Mouse (Mus musculus) frontal cortex, postnatal 25 days (tissue): ENCODE data around the gene B9d2.

Source experiments
- DNase-seq, 2 experiments: peaks; one replicate each; pipeline ENCODE4 v3.0.0; 2022; ENCODE audit warnings: low spot score in 2 of 2

Gene B9d2

GRCm38 (mm10) chr7:25680514-25681258 lies at the start of gene B9d2:
B9d2 (plus strand) TSS chr7:25680780.
- peak; percentile 93 to 94 for DNase-seq

- DNase-seq, result no peak
These were observed 47.9 kb upstream of the B9d2 start for GRCm38 (mm10) chr7:25632679-25633078.

GRCm38 (mm10) chr7:25636373-25636772 lies 44.2 kb upstream of the B9d2 start:
- no peak for DNase-seq

- no peak for DNase-seq
These were observed 43.5 kb upstream of the B9d2 start for GRCm38 (mm10) chr7:25637099-25637498.

GRCm38 (mm10) chr7:25639754-25640153 lies 40.8 kb upstream of the B9d2 start:
- DNase-seq, result no peak

GRCm38 (mm10) chr7:25644136-25644535 lies 36.4 kb upstream of the B9d2 start:
- DNase-seq, result no peak

DNA sequence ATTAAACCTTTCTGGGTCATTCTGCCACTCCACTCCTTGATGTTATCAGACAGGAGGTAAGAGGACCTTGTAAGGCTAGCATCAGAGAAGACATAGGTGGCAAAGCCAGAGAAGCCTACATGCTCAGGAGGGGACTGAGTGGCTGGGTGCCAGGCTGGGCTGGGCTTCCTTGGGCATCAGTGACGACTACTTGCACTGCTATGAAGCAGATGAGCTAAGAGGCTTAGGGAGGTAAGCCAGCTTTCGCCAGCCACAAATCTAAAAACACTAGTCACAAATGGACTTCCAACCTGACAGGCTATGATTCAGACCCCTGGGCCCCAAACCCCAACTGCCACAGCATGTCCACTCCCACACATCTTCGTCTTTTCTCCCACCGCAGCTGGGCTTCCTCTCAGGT lies 35.9 kb upstream of the B9d2 start:
- no peak for DNase-seq

DNA sequence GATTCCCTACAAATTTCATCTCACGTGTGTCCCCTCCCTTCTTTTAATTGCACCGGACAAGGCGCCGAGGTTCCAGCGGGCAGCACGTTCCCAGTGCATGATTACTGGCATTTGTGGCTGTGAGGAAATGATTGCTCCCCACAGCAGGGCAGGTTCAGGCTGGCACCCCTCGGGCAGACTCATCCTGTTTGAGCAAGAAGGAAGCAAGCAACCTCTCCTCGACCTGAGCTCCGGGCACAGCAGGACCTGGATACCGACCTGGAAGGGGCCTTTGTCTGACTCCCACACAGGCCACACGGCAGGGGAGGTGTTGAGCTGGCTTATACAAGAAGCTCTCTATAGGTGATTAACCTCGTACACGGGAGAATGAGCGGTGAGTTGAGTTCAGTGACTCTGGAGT lies 35.5 kb upstream of the B9d2 start:
- DNase-seq, result no peak

GRCm38 (mm10) chr7:25647574-25648123 lies 32.9 kb upstream of the B9d2 start:
- DNase-seq, result no peak

DNA sequence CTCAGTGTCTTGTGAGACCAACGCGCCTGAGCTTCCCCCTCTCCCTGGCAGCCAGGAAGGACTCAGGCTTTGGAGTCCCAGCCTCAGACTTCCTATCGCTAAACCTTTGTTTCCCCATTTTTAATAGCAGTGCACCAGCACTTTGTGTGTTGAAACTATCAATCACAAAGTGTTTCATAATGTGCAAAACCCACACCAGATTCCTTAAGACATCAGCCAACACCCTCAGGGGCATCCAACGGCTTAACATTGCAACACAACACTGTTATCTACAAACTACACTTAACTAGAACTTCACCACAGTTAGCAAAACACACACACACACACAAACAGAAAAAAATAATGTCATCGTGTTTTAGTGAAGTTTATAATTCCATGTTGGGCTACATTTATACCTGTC lies 30.7 kb upstream of the B9d2 start:
- no peak for DNase-seq

DNA sequence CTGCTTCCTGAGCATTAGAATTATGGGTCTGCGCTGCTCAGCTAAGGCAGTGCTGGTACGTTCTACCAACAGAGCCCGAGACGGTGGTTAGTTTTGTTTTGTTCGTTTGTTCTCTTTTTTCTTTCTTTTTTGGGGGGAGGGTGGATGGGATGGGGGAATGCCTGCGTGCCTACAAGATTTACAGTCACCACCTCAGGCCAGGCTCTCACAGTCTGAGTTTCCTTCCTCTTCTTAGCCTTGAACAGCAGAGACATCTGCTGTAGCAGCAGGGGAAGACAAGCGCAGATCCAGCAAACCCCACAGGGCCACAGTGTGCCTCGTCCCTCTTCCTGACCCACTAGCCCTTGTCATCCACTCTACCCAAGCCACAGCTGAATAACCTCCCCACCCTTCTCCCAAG lies 29.3 kb upstream of the B9d2 start:
- no peak for DNase-seq

GRCm38 (mm10) chr7:25652244-25652759 lies 28.3 kb upstream of the B9d2 start:
- no peak for DNase-seq

- DNase-seq, result no peak
These were observed 24.8 kb upstream of the B9d2 start for GRCm38 (mm10) chr7:25655601-25656428.

- DNase-seq, result no peak
These were observed 22.8 kb upstream of the B9d2 start for GRCm38 (mm10) chr7:25657785-25658184.

DNA sequence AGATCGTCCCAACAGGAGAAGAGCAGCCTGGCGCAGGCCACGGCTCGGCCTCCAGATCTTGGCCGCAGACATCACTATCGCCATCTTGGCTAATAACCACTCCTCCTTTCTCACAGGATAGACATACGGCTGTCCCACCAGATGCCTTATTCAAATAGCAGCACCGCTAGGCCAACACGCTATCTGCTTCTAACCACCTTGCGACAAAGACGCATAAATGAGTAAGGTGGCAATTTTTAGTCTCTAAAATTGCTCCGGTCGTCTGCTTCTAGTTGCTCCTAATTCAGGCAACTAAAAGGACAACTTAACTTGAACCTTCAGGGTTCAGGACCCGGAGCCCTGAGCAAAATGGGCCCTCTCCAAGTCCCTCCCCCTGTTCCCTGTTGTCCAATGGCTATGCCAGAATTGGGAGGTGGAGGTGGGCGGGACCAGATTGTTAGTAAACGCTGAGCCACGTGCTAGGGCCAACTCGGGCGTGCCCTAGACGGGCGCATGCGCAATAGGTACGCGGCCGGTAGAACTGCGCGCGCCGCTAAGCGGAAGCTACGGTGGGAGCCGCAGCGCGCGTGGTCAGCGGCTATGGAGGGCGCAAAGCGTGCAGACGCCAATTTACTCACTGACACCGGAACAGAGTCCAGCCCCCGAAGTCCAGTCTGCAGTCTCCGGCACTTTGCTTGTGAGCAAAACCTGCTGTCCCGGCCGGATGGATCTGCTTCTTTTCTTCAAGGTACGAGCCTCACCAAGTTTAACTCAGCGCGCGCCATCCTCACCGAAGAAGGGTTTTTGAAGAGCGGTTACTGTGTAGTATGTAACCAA lies 21.7 kb upstream of the B9d2 start, which contains the start of the genes Bckdha and Exosc5:
Gene Bckdha (minus strand): TSS at position 325 of the 816 bp plus-strand sequence.
Gene Exosc5 (plus strand): TSS at position 508 of the 816 bp plus-strand sequence.
- DNase-seq, result peak; percentile 99

- DNase-seq, result no peak
These were observed 14.2 kb upstream of the B9d2 start for GRCm38 (mm10) chr7:25666381-25666780.

GRCm38 (mm10) chr7:25669158-25669557 lies 11.4 kb upstream of the B9d2 start:
- no peak for DNase-seq

DNA sequence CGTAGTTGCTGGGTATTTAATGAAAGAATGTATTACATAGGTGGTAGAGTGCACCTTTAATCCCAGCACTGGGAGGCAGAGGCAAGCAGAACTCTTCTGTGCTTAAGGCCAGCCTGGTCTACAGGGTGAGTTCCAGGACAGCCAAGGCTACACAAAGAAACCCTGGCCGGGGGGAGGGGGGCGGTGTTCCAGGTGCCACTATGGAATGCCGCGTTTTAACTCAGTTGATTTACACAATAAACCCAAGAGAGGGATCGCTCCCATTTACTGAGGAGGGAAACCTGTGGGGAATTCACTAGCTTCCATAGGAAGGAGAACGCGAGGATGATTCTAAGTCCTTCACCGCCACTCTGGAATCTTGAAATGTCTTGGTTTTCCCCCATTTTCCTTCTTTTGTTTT lies 10.9 kb upstream of the B9d2 start:
- no peak for DNase-seq

DNA sequence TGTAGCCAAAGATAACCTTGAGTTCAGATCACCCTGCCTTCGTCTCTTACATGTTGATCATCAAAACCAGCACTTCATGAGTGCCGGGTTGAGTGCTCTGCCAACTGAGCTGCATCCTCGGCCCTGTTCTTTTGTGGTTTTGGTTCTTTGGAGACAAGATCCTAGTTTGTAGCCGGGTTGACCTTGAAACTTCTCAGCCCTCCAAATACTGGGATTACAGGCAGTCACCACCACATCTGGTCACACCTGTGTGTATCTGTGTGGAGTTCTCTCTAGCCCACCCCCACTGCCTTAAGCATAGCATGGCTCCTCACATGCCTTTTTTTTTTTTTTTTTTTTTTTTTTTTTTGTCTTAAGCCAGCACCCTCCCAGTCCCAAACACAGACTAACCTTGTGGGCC lies 10.5 kb upstream of the B9d2 start:
- no peak for DNase-seq

- no peak for DNase-seq
These were observed 8.9 kb upstream of the B9d2 start for GRCm38 (mm10) chr7:25671686-25672085.

DNA sequence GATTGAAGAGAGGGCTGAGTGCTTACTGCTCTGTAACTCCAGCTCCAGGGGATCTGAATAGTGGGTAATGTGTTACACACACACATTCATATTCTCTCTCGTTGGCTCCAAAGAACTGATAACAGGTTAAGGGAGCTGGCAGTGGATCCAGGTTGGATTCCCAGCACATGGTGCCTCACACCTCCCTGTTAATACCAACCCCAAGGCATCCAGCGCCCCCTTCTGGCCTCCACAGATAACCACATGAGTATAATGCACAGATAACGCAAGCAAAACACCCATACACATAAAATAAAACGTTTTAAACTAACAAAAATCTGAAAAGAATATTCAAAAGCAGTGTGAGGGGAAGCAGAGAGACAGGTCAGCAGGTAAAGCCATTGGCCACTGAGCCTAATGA lies 8.1 kb upstream of the B9d2 start:
- no peak for DNase-seq

- DNase-seq, result no peak
These were observed 6.3 kb upstream of the B9d2 start for GRCm38 (mm10) chr7:25674297-25674696.
